Mouse (Mus musculus) lung, adult 2 months (tissue): ENCODE data around the gene Tmtc1.

ENCODE experiments used
- CTCF ChIP-seq: fragments of 200-500 bp; IDR thresholded peaks from 2 replicates; pipeline ENCODE4 v1.5.1; 2011; ENCODE audit warnings: mild to moderate bottlenecking, low read length, control low read depth; ENCODE audit not compliant: insufficient read depth
- POLR2A ChIP-seq: fragments of 200-500 bp; IDR thresholded peaks from 2 replicates; pipeline ENCODE4 v1.6.1; 2011; ENCODE audit warnings: low read depth, mild to moderate bottlenecking, control low read depth, low read length, borderline replicate concordance; ENCODE audit errors: extremely low read depth

DNA sequence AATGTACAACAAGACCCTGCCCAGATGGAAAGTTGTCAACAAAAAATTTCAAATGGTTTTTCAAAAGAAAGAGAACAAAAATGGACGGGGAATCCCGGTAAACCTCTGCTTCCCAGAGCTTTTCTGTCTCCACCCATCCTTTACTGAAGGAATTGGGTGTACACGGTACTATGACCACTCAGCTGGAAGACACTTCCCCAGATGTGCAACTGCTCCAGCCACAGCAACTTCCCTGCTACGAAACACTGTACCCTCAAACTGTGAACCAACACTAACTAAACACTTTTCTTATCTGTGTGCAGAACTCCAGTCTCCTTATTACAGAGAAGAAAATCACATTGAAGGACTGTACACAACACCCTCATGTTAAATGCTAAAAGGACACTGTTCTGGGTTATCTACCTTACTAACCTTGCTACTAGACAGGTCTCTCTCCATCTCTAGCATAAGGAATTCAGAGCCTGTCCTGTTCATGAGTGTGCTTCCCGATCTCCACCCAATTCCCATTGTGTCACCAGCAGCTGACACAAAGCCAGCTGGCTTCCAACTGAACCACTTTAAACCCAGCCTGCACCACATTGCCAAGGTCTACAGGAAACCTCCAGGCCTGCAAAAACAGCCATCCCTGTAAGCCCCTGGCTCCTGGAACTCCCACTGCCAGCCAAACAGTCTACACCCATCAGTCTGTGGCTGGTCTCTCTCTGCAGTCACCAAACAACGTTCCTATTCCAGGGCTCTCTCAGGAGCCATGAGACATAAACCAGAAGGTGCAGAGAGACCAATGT is 59.9 kb downstream of the Tmtc1 start:
- no peak for TF ChIP-seq CTCF
- TF ChIP-seq POLR2A: no peak
